Mouse (Mus musculus): ENCODE results near the gene Pdzd3. TPM values are rescaled to one million over a fixed set of nuclear protein-coding genes. Genes with fewer than 3 reads are reported as not detected.

Pdzd3 gene
- polyA plus RNA-seq, 1 experiment from 2014 or later, result 0.09 TPM

Other genes with a start within 250 kb of the Pdzd3 start
- gene Thy1, start 208.1 kb downstream of the Pdzd3 start, polyA plus RNA-seq (2015; fragmentation: Nextera tagmentation; extraction: Ambion mirVana), result 3.4 and 5.1 TPM in 2 replicates
- gene Usp2, start 184.4 kb downstream of the Pdzd3 start, polyA plus RNA-seq (2015; fragmentation: Nextera tagmentation; extraction: Ambion mirVana), result 14.6 and 14.7 TPM in 2 replicates
- gene Mfrp, start 149.7 kb downstream of the Pdzd3 start, polyA plus RNA-seq (2015; fragmentation: Nextera tagmentation; extraction: Ambion mirVana), result 0.13 and 0.17 TPM in 2 replicates
- 2.6 and 3.4 TPM in 2 replicates for gene C1qtnf5, start 144.2 kb downstream of the Pdzd3 start, polyA plus RNA-seq (2015; fragmentation: Nextera tagmentation; extraction: Ambion mirVana)
- 0.09 and 0.10 TPM in 2 replicates for gene Gm49380, start 138.0 kb downstream of the Pdzd3 start, polyA plus RNA-seq (2015; fragmentation: Nextera tagmentation; extraction: Ambion mirVana)
- gene Rnf26, start 138.0 kb downstream of the Pdzd3 start, polyA plus RNA-seq (2015; fragmentation: Nextera tagmentation; extraction: Ambion mirVana), result 79.6 and 84.1 TPM in 2 replicates
- 29.6 and 30.4 TPM in 2 replicates for gene Mcam, start 117.0 kb downstream of the Pdzd3 start, polyA plus RNA-seq (2015; fragmentation: Nextera tagmentation; extraction: Ambion mirVana)
- 17.5 and 19.6 TPM in 2 replicates for gene Cbl, start 17.4 kb downstream of the Pdzd3 start, polyA plus RNA-seq (2015; fragmentation: Nextera tagmentation; extraction: Ambion mirVana)
- not detected in 2 replicates for gene Ccdc153, start 10.8 kb downstream of the Pdzd3 start, polyA plus RNA-seq (2015; fragmentation: Nextera tagmentation; extraction: Ambion mirVana)
- gene Nlrx1, start 17.1 kb upstream of the Pdzd3 start, polyA plus RNA-seq (2015; fragmentation: Nextera tagmentation; extraction: Ambion mirVana), result 8.2 and 8.3 TPM in 2 replicates
- gene Abcg4, start 37.1 kb upstream of the Pdzd3 start, polyA plus RNA-seq (2015; fragmentation: Nextera tagmentation; extraction: Ambion mirVana), result 7.3 and 7.4 TPM in 2 replicates
- gene Hinfp, start 54.2 kb upstream of the Pdzd3 start, polyA plus RNA-seq (2015; fragmentation: Nextera tagmentation; extraction: Ambion mirVana), result 26.1 and 29.6 TPM in 2 replicates
- gene C2cd2l, start 68.8 kb upstream of the Pdzd3 start, polyA plus RNA-seq (2015; fragmentation: Nextera tagmentation; extraction: Ambion mirVana), result 6.8 and 7.8 TPM in 2 replicates
- gene Dpagt1, start 74.5 kb upstream of the Pdzd3 start, polyA plus RNA-seq (2015; fragmentation: Nextera tagmentation; extraction: Ambion mirVana), result 40.2 and 40.5 TPM in 2 replicates
- 382 and 390 TPM in 2 replicates for gene H2afx, start 83.2 kb upstream of the Pdzd3 start, polyA plus RNA-seq (2015; fragmentation: Nextera tagmentation; extraction: Ambion mirVana)
- 111 and 116 TPM in 2 replicates for gene Hmbs, start 92.8 kb upstream of the Pdzd3 start, polyA plus RNA-seq (2015; fragmentation: Nextera tagmentation; extraction: Ambion mirVana)
- 27.8 and 28.9 TPM in 2 replicates for gene Vps11, start 110.2 kb upstream of the Pdzd3 start, polyA plus RNA-seq (2015; fragmentation: Nextera tagmentation; extraction: Ambion mirVana)
- 30.9 and 36.8 TPM in 2 replicates for gene Hyou1, start 128.0 kb upstream of the Pdzd3 start, polyA plus RNA-seq (2015; fragmentation: Nextera tagmentation; extraction: Ambion mirVana)
- 11.1 and 11.5 TPM in 2 replicates for gene Slc37a4, start 145.4 kb upstream of the Pdzd3 start, polyA plus RNA-seq (2015; fragmentation: Nextera tagmentation; extraction: Ambion mirVana)
- gene Rps25, start 155.7 kb upstream of the Pdzd3 start, polyA plus RNA-seq (2015; fragmentation: Nextera tagmentation; extraction: Ambion mirVana), result 1,961 and 2,001 TPM in 2 replicates
- gene Trappc4, start 156.1 kb upstream of the Pdzd3 start, polyA plus RNA-seq (2015; fragmentation: Nextera tagmentation; extraction: Ambion mirVana), result 160 and 165 TPM in 2 replicates
- gene Ccdc84, start 167.1 kb upstream of the Pdzd3 start, polyA plus RNA-seq (2015; fragmentation: Nextera tagmentation; extraction: Ambion mirVana), result 32.2 and 35.5 TPM in 2 replicates
- gene Foxr1, start 189.7 kb upstream of the Pdzd3 start, polyA plus RNA-seq (2015; fragmentation: Nextera tagmentation; extraction: Ambion mirVana), result not detected in 2 replicates
- gene Upk2, start 203.5 kb upstream of the Pdzd3 start, polyA plus RNA-seq (2015; fragmentation: Nextera tagmentation; extraction: Ambion mirVana), result 0.31 and 0.36 TPM in 2 replicates
- 14.5 and 15.0 TPM in 2 replicates for gene Bcl9l, start 231.4 kb upstream of the Pdzd3 start, polyA plus RNA-seq (2015; fragmentation: Nextera tagmentation; extraction: Ambion mirVana)

Measured in limb, embryonic 13.5 days (tissue).